Mouse (Mus musculus): ENCODE data around the gene Ap1g2.
A peak's percentile ranks its signal among the peaks of the same experiment; 100 is the strongest.

The Ap1g2 gene

DNA sequence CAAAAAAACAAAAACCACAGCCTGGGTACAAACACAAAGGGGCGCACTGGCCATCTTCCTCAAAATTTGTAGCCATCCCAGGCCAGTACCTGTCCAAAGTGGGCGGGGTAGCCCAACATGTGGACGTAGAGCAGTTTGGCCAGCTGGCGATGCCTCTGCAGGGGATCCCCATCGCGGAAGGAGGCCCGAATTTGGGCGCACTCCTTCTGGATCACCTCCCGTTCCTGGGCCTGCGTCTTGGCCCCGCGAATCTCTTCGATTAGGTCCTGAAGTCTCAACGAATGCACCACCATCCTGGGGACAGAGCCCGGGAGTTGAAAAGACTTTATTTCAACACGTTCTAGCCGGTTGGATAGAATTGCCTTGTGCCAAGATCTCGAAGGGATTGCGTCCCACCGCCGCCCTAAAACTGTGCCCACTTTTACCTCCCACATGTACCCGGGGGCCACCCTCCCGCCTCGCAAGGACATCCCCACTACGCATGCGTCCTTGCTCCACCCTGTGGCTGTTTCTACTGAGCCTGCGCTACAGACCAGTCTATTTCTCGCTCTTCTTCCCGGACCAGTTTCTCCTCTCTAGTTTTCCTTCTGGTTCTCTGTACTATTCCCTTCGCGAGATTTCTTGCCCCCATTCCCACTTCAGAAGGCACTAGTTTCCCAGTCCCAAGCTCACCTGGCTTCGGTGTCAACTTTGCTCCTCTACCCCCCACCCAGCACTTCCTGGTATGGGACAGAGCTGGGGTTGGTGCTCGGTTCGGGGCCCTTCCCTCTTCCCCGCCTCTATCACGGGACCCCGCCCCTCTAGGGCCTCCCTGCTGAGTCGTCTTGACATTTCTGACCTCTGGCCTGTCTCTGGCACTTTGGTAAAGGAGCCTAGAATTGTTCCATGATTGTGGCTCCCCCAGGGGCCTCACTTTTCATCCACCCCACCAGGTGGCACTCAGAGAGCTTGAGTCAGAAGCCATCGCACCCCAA is at the start of gene Ap1g2:
Gene Ap1g2 (minus strand): TSS at position 758 of the 974 bp plus-strand sequence.
- peak; percentile 87 for DNase-seq

DNA sequence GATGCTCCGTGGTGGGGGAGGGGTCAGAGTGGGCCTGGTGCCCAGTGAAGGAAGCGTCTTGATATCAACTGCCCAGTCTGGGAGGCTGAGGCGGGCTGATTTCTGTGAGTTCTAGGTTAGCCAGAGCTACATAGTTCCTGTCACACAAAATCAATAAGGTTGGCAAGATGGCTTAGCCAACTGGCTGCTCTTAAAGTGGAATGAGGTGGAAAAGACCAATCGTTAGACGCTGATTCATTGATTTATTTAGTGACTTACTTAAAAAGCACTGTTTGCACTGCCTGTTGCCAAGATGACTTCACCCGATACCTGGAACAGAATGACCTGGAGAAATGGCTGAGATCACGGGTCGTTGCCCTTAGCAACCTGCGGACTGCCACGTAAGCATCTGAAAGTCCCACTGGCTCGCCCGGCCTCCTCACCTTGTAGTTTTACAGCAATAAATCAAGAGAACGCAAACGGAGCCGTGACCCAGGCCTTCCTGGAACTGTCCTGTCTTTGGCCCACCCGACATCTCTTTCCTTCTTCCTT is 46.6 kb upstream of the Ap1g2 start:
- DNase-seq = no peak

DNA sequence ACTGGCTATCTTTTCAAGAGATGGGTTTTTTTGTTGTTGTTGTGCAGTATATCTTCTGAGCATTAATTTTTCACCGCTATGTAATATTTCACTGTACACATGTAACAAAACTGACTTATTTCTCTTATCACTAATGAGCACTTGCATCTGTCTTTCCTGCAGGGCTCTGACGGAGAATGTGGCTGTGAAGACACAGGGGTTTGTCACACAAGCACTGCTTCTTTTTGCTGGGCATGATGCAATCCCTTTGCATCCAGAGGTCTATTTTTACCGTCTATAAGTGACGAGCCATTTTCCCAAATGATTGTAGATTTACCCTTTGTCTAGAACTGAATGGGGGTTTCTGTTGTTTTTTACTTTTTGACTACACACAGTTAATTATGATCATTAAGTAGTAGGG is 45.8 kb upstream of the Ap1g2 start:
- no peak for DNase-seq

DNA sequence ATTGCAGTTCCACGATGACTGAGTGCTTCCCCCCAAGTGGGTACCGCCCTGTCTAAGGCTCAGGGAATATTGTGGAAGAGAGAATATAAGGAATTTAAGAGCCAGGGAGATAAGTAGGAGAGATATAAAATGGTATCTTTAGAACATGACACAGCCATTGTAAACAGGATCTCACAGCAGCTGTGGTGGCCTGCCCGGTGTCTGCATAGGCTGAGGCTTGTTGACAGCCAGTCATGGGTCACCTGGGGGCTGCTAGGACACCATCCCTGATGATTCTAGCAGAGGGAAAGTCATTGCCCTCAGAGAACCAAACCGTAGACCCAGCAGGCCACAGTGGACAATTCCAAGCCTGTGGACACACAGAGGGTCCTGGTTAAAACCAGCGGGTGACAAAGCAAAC is 44.6 kb upstream of the Ap1g2 start:
- DNase-seq = no peak

DNA sequence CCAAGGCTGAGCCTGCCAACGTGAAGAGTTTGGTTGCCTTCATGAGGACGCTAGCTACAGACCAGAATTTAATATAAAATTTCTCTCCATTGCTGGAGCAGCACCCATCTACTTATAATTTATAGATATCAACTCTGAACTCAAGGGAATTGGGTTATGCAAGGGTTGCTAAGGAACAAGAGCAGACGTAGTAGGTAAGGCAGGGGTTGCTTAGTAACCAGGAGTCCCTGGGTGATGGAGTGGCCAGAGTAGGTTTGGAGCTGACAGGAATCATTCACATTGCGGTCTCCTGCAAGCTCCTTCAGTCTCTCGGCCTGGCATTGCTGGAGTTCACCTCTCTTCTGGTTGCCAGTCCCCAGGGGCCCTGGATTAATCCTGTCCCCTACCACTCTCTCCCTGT is 42.6 kb upstream of the Ap1g2 start:
- no peak for DNase-seq

DNA sequence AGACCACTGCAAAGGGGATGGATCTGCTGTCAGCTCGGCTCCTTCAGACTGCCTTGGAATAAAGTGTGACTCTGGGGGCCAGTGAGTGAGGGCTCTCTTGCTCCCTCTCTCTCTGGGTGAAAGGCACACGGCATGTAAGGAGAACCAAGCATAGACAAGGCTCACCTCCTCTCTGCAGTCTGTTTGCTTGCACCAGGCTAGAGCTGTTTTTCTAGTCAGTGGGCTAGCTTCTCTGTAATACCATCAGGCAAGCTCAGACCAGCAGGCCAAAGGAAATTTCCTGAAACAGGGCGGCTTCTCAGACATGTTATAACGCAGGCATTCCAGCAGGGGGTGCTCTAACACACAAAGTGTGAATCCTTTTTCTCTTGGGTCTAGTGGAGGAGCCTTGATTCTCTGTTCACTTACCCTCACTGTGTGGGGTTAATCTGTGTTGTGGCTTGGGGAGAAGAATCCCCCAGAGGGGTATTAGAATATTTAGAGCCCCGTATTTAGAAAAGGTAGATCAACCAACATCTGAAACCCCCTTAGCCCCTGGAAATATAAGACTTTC is 42.0 kb upstream of the Ap1g2 start:
- peak; percentile 85 for DNase-seq

DNA sequence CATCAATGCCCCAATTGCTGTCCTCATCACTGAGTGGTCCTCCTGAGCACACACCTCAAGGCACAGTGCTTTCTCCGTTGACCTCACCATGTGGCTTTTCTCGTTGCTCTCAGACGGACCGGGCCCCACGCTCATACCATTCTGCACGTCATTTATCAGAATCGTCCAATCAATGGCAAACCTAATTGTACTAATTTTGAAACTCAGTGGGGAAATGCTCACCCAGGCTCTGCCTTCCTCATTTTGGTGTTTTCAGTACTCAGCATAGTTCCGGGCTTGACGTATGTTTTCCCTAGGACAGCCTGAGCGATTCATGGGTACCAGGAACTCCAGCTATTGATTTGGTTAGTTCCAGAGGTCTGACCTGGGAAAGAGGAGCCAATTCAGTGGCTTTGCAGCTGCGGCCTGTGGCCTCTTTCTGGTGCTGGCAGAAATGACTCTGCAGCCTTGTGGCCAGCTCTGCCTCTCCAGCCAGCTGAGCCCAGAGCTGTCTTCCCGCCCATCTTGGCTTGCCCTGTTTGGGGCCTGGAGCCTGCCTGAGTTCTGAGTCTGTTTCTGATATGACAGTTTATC is 40.5 kb upstream of the Ap1g2 start:
- DNase-seq = no peak

DNA sequence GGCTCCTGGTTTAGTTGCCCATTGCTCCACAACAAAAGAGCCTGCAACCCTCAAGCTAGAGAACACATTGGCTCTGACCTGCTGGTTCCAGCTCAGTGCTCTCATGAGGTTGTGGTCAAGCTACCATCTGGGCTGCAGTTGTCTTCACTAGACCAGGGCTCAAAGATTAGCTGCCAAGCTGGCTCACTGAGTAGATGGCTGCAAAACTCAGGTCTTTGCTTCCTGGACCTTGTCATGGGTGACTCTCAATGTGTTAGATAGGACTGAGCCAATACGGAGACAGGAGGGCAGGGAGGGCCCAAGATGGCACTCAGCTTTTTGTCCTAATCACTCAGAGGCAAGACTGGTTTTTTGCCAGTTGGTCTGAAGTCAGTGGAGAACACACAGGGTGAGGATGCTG is 39.9 kb upstream of the Ap1g2 start:
- DNase-seq = no peak

DNA sequence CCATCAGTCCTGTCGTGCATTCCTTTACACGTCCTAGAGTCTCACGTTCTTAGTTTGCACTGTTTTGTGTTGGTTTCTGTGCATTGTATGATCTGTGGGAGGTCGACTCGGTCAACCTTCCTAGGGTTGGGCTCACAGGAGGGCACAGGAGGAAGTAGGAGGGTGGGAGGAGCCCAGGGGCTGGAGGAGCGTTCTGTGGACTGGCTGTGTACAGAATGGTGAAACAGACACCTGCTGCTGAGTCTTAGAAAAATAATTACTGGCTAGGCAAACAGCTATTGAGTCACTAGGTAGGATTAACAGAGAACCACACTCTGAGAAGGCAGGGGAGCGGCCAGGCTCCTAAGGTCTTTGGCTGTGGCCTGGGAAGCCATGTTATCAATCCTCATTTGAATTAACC is 32.9 kb upstream of the Ap1g2 start:
- DNase-seq = no peak

DNA sequence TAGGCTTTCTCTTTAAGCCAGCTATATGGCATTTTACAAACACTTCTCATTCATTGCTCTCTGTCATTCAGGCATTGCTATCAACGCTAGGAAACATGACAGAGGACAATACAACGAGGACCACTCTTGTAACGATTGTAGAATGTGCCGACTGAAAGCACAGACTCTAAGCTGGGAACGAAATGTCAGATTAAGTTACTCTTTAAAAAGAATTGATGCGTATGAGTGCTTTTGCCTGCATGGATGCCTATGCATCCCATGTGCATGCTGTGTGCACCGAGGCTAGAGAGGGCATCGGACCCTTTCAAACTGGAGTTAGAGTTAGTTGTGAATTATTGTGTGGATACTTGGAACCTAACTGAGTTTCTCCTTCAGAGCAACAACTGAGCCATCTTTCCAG is 29.3 kb upstream of the Ap1g2 start:
- no peak for DNase-seq

DNA sequence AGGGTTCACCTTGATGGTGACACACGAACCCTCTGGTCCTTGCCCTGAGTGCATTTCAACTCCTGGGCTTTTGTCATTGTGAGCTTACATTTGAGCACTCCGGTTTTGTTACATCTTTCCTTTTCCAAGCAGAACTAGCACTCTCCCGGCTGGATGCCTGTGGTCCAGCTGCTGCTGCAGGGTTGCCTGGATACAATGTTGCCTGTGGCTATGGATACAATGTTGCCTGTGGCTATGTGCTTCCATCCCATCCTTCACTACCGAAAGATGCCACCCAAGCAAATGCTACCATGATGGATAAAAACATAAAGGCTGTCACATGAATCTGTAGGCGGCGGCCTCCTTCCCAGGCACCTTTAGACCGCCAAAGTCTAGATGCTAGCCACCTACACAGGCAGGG is 20.1 kb upstream of the Ap1g2 start:
- DNase-seq = no peak

DNA sequence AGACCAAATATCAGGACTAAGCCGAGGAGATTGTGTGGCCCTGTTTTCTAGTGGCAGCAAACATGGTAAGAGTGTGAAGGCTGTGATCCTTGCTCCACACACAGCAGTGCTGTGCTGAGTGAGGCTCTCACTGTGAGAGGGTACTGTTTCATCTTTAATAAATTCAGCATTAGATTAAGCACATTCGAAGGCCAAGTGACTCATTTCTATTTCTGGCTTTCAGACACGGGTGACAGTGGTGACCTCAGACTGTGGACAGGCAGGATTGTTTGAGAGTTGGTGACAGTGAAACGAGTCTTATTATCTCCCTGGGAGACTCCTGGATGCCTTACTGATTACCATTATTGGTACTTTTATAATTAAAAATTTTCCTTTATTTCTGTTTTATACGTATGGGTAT is 19.3 kb upstream of the Ap1g2 start:
- DNase-seq = no peak

DNA sequence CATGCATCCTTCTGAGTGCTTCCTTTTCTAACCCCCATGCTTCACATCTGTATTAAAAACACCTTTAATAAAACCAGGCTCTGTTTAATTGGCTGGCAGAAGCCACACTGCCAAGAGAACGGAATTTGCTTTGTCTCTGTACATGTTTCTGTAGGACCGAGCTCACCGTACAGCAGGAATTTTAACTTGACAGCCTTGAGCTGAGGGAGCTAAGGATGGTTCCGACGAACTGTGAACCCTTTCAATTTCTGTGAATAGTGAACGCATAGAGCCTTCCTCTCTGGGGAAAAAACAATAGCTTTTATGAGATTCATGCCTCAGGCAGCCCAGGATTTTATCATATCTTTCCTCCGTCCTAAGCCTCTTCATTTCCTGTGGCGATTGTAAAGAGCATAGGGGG is 16.0 kb upstream of the Ap1g2 start:
- DNase-seq = no peak

DNA sequence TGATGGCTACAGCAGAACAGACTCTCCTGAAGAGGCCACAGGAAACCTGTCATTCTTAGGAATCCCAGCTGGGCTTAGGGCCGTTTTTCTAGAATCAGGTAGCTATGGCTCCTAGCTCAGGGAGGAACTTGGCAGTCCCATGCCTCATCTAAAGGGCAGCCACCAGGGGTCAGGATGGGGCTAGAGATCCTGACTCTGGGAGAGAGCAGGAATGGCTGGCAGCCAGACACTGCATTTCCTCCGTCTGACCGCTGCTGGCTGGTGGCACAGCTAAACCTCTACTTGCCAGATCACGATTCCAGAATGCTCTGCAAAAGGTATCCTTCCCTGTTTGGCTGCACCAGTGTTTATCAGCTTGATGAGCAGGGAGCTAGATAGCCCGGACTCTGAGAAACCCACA is 15.6 kb upstream of the Ap1g2 start:
- peak; percentile 77 for DNase-seq

DNA sequence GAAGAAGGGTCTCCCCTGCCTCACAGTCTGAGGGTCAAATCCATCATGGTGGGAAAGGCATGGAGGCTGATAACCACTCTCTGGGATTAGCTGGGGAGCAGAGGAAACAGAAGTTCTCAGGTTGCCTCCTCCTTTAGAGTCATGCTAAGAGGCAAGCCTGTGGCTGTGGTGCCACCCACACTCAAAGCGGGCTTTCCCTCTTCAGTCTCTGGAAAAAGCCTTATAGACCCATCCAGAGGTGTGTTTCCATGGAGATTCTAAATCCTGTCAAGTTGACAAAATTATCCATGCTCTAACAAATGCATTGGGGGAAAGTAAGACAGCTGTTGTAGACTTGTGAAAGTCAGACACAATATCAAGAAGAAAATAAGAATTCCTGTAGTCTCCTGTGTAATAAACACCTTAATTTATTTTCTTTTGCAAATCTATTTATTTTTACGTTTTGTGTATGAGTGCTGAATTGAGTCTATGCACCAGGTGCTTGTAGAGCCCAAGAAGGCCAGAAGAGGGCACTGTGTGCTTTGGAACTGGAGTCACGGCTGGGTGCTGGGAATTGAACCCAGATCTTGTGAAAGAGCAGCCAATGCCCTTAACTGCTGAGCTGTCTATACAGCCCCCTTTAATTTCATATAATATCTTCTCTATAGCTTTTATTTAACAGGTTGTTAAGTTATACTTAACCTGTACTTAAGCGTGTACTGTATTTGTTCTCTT is 13.2 kb upstream of the Ap1g2 start:
- DNase-seq = no peak

DNA sequence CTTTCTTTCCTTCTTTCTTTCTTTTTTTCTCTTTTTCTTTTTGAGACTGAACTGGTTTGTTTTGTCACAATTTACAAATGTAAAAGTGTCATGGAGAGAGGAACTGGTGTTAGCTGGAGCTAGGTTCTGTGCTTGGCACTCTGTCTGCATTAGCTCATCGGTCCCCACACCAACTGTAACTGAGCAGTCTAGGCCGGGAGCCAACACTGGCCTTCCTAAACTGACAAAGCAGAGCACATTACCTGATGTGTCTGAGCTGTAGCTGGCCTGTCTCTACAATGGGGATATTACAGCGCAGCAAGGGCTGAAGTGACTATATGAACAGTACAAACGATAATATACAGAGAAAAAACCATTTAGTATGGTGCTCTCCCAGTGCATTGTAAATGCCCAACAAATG is 12.5 kb upstream of the Ap1g2 start:
- peak; percentile 35 for DNase-seq

DNA sequence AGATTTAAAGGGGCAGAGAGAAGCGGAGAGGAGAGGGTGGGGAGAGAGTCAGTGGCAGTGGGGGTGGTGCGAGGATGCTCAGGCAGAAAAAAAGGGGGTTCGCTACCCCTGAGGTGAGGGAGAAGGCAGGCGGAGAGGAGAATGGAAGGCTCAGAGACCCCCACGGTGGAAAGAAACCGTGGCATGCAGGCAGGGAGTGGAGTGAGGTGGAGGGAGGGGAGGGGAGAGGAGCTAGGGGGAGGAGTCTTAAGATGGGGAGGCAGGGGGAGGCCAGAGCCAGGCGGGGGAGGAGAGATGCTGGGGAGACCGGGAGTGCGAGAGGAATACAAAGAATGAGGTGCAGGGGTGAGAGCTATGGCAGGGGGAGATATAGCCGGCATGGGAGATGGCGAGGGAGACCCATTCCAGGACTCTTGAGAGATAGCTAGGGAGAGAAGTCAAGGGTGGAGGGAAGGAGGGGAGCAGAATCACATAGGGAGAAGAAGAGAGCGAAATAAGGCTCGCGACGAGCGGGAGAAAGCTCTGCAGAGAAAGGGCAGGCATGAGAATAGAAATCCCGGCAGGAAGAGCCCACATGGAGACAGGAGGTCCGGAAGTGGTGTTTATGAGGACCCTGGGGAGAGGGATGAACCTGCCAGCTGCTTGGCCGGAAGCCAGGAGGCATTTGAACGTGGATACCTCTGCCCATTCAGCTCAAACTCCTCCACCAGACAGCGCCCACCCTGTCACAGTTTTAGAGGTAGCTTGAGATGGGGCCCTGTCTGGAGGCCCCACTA is 10.2 kb upstream of the Ap1g2 start, which contains the start of gene Jph4:
Gene Jph4 (minus strand): TSS at position 511 of the 776 bp plus-strand sequence.
- peak; percentile 71 for DNase-seq

DNA sequence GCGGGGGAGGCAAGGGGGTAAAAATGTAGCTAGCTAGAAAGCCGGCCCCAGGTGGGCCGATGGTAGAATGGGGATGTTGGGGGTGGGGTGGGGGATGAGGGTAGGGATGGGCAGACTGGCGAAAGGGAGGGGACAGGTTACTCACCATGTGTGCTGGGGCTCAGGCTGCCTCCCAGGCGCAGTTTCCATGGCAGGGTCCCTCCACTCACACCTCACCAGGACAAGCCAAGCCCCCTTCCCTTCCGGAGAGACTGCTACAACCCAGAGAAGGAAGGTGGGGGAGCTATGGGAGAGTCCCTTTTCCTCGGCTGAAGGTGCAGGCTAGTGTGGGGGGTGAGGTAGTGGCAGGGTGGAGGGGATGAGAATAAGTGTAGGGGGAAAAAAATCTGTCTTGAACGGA is 9.5 kb upstream of the Ap1g2 start:
- peak; percentile 32 for DNase-seq

DNA sequence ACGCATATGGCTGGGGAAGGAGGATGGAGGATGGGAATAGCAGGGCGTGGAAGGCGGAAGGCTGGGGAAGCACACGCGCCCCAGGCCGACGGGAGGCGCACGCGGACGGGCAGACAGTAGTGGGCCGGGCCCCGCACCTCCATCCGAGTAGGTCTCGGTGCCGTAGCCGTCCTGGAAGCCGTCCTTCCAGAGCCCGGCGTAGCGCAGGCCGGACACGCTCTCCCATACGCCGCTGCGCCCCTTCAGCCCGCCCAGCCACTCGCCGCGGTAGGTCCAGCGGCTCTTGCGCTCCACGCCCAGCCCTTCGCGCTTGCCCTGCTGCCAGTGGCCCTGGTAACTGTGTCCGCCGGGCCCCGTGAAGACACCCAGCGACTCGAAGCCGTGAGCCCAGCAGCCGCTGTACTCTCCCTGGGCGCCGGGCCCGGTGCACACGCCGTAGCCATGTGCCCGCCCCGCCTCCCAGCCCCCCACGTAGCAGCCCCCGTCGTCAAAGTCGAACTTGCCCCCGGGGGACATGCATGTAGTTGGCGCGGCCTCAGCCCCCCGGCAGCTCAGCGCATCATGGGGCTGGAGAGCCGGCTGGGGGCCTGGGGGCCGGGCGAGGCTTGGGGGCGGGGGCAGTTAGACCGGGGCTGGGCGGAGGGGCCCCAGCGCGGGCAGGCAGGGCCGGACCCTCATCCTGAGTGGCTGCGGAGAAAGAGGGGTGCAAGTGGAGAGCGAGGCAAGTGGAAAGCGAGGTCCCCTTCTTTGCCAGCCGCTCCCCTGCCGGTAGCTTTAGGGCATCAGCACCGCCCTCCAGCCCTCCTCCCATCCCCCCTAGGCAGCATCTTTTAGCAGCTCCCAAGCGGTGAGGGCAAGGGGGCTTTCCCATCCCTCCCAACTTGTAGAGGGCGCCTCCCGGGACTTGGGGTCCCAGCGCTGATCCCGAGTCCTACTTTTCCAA is 8.6 kb upstream of the Ap1g2 start:
- DNase-seq = peak; percentile 68

DNA sequence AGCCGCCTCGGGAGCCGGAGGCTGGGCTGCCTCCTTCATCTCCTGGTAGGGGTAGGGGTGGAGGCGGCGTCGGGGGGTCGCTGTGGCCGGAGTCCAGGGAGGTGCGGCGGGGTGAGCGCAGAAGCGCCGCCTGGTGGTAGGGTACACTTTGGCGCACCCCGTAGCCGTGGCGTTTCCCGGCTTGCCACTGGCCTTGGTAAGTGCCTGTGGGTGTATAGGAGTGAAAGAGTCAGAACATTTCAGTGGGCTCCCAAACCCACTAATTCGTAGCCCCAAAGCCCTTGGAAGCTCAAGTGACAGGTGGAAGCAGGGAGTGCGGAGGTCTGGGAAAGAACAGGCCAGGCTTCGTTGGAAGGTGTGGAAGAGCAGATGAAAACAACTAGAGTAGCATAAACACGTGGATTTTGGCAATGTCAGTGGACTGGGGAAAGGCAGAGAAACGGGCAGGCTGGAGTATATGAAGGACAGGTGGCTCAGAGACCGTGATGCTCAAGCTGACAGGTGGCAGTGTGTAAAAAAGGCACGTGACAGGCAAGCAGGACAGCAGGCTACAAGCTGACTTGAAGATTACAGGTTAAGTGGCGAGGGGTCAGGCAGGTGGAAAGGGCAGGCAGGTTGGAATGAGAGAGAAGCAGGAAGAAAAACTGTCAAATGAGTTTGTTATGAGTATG is 7.7 kb upstream of the Ap1g2 start:
- peak; percentile 53 for DNase-seq
